Mouse (Mus musculus): ENCODE results near the gene Slc2a4.
"Not testable (repeated sequence)": the region's sequence is repeated elsewhere in the genome, so short reads cannot be mapped to it uniquely, and the experiment has no call there.

The Slc2a4 gene

GRCm38 (mm10) chr11:69970222-69970621, 22.2 kb upstream of the Slc2a4 start:
- DNase-seq, result no peak

GRCm38 (mm10) chr11:69968793-69969192, 20.8 kb upstream of the Slc2a4 start:
- DNase-seq, result no peak

DNA sequence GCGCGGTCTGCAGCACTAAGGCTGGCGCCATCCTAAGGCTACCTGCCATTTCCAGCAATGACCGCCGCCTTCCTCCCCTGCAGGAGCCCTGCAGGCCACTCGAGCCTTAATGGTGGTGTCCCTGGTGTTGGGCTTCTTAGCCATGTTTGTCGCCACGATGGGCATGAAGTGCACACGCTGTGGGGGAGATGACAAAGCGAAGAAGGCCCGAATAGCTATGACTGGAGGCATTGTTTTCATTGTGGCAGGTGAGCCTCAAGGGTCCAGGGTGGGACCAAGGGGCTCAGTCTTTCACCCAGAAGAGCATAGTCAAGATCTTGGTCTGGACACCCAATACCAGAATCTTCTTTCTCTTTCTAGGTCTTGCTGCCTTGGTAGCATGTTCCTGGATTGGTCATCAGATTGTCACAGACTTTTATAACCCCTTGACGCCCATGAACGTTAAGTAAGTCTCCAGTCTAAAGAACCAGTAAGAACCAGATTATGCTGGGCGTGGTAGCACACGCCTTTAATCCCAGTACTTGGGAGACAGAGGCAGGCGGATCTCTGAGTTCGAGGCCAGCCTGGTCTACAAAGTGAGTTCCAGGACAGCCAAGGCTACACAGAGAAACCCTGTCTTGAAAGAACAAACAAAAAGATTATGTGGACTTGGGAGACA, 19.0 kb upstream of the Slc2a4 start:
- no peak for DNase-seq

- DNase-seq, result peak; percentile 51
These were observed 18.2 kb upstream of the Slc2a4 start for GRCm38 (mm10) chr11:69966006-69966859.

GRCm38 (mm10) chr11:69965271-69966005, 17.4 kb upstream of the Slc2a4 start:
- DNase-seq, result peak; percentile 6

- no peak for DNase-seq
These were observed 16.8 kb upstream of the Slc2a4 start, which contains the start of gene Cldn7 for GRCm38 (mm10) chr11:69964650-69965270. TSS of gene Cldn7 (plus strand) at chr11:69964779.

DNA sequence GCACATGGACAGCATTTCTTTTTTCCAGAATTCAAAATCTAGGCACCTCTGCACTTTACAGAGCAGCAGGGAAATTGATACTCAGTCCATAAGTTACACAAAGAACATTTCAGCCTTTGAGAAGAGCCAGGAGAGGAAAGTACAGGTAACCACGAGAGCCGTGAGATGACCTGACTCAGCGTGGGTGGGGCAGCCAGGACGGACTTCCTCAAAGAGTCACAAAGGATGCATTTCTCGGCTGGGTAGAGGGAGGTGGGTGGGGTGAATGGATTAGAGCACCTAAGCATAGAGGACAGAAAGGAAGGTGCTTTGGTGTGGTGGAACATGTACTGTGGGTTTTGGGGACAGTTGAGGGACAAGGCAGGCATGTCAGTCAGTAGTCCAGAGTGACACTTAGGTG, 13.9 kb upstream of the Slc2a4 start:
- DNase-seq, result no peak

DNA sequence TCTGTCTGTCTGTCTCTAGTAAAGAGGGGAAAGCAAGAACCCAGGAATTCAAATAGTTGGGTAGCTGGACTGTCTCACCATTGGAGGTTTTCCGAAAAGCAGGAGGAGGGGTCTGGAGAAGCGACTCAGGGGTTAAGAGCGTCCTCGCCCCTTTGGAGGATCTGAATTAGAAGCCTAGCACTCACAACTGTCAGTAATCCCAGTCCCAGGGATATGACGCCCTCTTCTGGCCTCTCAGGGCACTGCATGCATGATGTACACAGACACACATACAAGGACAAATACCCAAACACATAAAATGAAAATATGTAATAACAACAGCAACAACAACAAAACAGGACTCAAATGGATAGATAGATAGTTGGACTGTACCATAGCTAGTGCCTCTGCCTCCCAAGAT, 12.6 kb upstream of the Slc2a4 start:
- peak; percentile 44 for DNase-seq

- DNase-seq, result no peak
These were observed 8.2 kb upstream of the Slc2a4 start for GRCm38 (mm10) chr11:69956218-69956617.

GRCm38 (mm10) chr11:69955618-69956017, 7.6 kb upstream of the Slc2a4 start:
- DNase-seq, result not testable (repeated sequence)

- DNase-seq, result no peak
These were observed 5.4 kb upstream of the Slc2a4 start for GRCm38 (mm10) chr11:69953267-69953915.

DNA sequence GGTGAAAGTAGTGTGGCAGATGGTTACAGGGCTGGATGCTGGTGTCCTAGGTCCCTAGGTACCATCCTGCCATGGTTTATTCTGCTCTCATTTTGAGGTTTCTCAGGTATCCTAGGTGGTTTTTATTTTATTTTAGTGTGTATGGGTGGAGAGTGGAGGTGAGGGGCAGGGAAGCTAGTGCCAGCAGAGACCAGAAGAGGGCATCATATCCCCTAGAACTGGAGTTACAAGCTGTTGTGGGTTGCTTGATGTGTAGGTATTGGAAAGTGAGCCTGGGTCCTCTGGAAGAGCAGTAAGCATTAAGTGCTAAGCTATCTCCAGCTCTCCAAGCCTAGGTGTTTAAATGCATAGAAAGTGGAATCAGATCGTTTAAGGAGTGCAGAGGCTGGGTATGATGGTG, 4.3 kb upstream of the Slc2a4 start:
- DNase-seq, result peak; percentile 4

DNA sequence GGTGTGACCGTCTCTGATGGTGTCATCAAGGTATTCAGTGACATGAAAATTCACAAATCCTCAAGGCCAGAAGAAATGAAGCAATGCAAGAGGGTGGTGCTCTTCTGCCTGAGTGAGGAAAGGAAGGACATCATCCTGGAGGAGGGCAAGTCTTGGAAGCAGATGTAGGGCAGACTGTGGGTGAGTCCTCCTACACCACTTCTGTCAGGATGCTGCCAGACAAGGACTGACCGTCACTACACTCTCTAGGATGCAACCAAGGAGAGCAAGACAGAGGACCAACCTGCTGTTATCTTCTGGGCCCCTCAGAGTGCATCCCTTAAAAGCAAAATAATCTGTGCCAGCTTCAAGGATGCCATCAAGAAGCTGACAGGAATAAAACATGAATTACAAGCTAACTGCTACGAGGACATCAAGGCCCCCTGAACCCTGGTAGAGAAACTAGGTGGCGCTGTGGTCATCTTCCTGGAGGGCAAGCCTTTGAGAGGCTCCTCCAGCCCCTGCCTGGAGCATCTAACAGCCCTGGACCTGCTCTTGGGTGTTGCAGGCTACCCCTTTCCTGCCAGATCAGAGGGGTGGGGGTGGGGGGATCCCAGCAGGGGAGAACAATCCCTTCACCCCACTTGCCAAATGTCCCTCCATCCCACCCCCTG, 2.9 kb upstream of the Slc2a4 start:
- peak; percentile 38 for DNase-seq

DNA sequence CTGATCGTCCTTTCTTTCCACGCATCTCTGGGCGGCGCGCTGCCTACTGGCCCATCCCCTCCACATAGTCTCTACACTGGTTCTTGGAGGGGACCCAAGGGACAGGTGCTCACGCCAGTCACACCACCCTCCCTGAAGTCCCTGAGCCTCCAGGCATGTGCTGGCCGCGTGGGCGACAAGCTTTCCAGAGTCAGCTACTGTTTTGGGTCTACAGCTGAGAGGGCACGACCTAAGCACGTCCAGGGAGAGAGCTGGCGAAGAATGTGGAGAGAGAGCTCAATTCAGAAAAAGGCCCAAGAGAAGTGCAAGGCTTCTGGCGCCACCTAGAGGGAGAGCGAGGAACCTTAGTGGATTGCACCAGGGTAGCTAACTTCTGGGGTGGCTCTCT, 769 bp upstream of the Slc2a4 start:
- peak; percentile 93 for DNase-seq

DNA sequence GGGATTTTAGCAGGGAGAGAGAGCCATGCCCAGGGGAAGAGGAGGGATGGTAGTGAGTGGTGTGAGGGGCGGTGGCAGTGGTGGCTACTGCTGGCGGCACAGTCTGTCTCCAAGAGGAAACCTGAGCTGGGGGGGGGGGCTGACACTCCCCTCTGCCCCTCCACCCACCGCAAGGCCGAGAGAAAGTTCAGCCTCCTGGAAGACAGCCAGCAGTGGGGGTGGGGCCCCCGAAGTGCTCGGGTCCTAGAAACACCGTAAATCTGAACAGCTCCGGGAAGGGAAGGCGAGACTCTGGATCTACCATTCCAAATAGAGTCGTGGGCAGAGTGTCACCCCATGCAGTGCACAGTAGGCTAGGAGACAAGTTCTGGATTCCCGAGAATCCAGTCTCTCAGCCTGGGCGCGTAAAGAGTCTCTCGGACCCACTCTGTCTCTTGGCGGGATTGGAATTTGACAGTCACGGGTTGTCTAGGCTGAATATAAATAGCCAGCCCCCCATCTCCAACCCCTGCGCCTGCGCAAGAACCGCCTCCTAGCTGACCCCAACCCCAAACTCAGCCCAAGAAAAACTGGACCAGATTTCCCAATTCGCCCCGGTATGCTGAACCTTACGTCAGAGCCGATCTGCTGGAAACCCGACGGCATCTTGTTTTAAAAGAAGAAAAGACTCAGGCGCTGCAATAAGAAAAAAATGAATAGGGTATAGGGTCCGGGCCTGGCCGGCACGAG, 487 bp downstream of the Slc2a4 start:
- no peak for DNase-seq

- DNase-seq, result no peak
These were observed 1.7 kb downstream of the Slc2a4 start for GRCm38 (mm10) chr11:69945997-69946891.

- DNase-seq, result no peak
These were observed 2.8 kb downstream of the Slc2a4 start for GRCm38 (mm10) chr11:69945216-69945615.

DNA sequence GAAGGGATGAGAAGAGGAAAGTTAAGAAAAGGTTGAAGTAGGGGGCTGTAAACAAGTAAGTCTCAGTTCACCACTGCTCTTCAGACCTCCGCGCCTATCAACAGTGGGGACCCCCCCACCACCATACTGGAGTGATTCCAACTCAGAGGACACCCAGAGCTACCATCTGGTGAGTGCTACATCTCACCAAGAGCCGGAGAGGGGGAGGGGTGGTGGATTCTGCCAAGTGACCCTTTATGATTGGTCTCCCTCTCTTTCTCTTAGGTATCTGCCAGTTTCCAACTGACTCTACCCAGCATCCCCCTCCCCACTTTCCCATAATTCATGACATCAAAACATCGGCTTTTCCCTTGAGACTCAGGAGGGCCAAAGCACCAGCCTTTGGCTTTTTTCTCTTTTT, 7.0 kb downstream of the Slc2a4 start:
- DNase-seq, result no peak

GRCm38 (mm10) chr11:69939731-69940130, 8.3 kb downstream of the Slc2a4 start:
- no peak for DNase-seq

- DNase-seq, result no peak
These were observed 8.8 kb downstream of the Slc2a4 start for GRCm38 (mm10) chr11:69939181-69939580.

All from retina, postnatal 1 day (tissue).